Mouse (Mus musculus) kidney, embryonic 16.5 days (tissue): ENCODE data around the gene Col3a1. TPM values are rescaled to one million over a fixed set of nuclear protein-coding genes. Genes with fewer than 3 reads are reported as not detected.

Experiments used
- ATAC-seq: fragments of 200-750 bp; cut with Nextera tagmentation; 2 replicates; pipeline ENCODE4 v1.8.0; 2017; ENCODE audit warnings: moderate TSS enrichment; ENCODE audit not compliant: low FRiP score, low TSS enrichment
- H3K27ac ChIP-seq: fragments of 300-500 bp; sonication (generic); 2 replicates; pipeline ENCODE4 v1.5.1; 2014; ENCODE audit warnings: low read length
- H3K27me3 ChIP-seq: fragments of 300-500 bp; sonication (generic); 2 replicates; pipeline ENCODE4 v1.6.1; 2014; ENCODE audit warnings: low read length, control low read depth, mixed read lengths; ENCODE audit not compliant: insufficient read depth
- H3K36me3 ChIP-seq: fragments of 300-500 bp; sonication (generic); 2 replicates; pipeline ENCODE4 v1.6.1; 2014; ENCODE audit warnings: low read length, control low read depth, mixed read lengths; ENCODE audit not compliant: insufficient read depth
- H3K4me1 ChIP-seq: fragments of 300-500 bp; sonication (generic); 2 replicates; pipeline ENCODE4 v1.6.1; 2014; ENCODE audit warnings: low read length, control low read depth, mixed read lengths; ENCODE audit not compliant: insufficient read depth
- H3K4me2 ChIP-seq: fragments of 300-500 bp; sonication (generic); replicated peaks from 2 replicates; pipeline ENCODE4 v1.6.1; 2014; ENCODE audit warnings: low read depth, low read length
- H3K4me3 ChIP-seq: fragments of 300-500 bp; sonication (generic); 2 replicates; pipeline ENCODE4 v1.5.1; 2014; ENCODE audit warnings: mild to moderate bottlenecking, low read length
- H3K9ac ChIP-seq: fragments of 300-500 bp; sonication (generic); replicated peaks from 2 replicates; pipeline ENCODE4 v1.6.1; 2014; ENCODE audit warnings: low read length
- H3K9me3 ChIP-seq: fragments of 300-500 bp; sonication (generic); 2 replicates; pipeline ENCODE4 v1.6.1; 2016; ENCODE audit warnings: low read length, control low read depth
- WGBS: fragments of 180-500 bp; shearing (Covaris S2); extraction: QIAGEN DNeasy Blood & Tissue Kit; methylation state at CpG from one replicate; pipeline ENCODE4 v1.1.7; 2014; 5-methylcytosine and 5-hydroxymethylcytosine counted together
- microRNA-seq: library from miRNA; unstranded; fragments of <30 nt; microRNA quantifications from one replicate; pipeline ENCODE4, GENCODE M21; 2016
- polyA plus RNA-seq: library from polyadenylated mRNA; unstranded; fragments of >200 nt; fragmentation: Nextera tagmentation; extraction: Ambion mirVana; gene quantifications from 2 replicates; pipeline ENCODE4 v1.2.1, GENCODE M21; 2015

The Col3a1 gene
- polyA plus RNA-seq, 1 experiment from 2014 or later = 1,232 TPM

GRCm38 (mm10) chr1:45365427-45365826, 54.1 kb downstream of the Col3a1 start:
- no peak overlapping the region for H3K27ac ChIP-seq
- no peak for ATAC-seq
- H3K4me3 ChIP-seq = no peak overlapping the region
- peaks cover 4% of the 10 kb centered on the region; the same call in 1 of the 2 replicates for H3K36me3 ChIP-seq
- H3K9me3 ChIP-seq = peaks cover 2% of the 10 kb centered on the region; the same call in 1 of the 2 replicates
- no peaks in the 10 kb centered on the region for H3K4me1 ChIP-seq
- H3K27me3 ChIP-seq = no peaks in the 10 kb centered on the region
- WGBS = 62% methylated on average over 1 of the region's 1 CpGs
- no peak overlapping the region for H3K4me2 ChIP-seq
- no peak overlapping the region for H3K9ac ChIP-seq

GRCm38 (mm10) chr1:45379992-45380690, 68.8 kb downstream of the Col3a1 start:
- Histone ChIP-seq H3K4me3 (no peak overlapping the region), H3K4me2 (no peak overlapping the region), H3K27ac (no peak overlapping the region), H3K27me3 (no peaks in the 10 kb centered on the region), H3K4me1 (no peaks in the 10 kb centered on the region), H3K36me3 (0 out of 2 replicates have a peak, but pooled peaks cover 2% of the 10 kb centered on the region), H3K9me3 (no peaks in the 10 kb centered on the region), H3K9ac (no peak overlapping the region)
- ATAC-seq = no peak
- 75% methylated on average over 7 of the region's 7 CpGs for WGBS

- WGBS = 88% methylated on average over 2 of the region's 2 CpGs
- no peaks in the 10 kb centered on the region for H3K27me3 ChIP-seq
- no peak overlapping the region for H3K9ac ChIP-seq
- H3K4me3 ChIP-seq = no peak overlapping the region
- H3K36me3 ChIP-seq = 0 out of 2 replicates have a peak, but pooled peaks cover 2% of the 10 kb centered on the region
- ATAC-seq = no peak
- H3K4me1 ChIP-seq = no peaks in the 10 kb centered on the region
- no peak overlapping the region for H3K27ac ChIP-seq
- no peaks in the 10 kb centered on the region for H3K9me3 ChIP-seq
- H3K4me2 ChIP-seq = no peak overlapping the region
These were observed 70.5 kb downstream of the Col3a1 start for GRCm38 (mm10) chr1:45381866-45382265.

Small RNA genes lying within 50 kb of the gene (microRNA-seq; reads per million reads assigned to microRNA genes)
- gene Gm47302 = 1.3 reads per million

Other genes with a start within 250 kb of the Col3a1 start
- 37.2 and 40.5 TPM in 2 replicates for gene Col5a2, start 191.7 kb downstream of the Col3a1 start, polyA plus RNA-seq